Mouse (Mus musculus) liver, embryonic 13.5 days (tissue): ENCODE results near the gene Ppme1. TPM values are rescaled to one million over a fixed set of nuclear protein-coding genes. Genes with fewer than 3 reads are reported as not detected.

Experiments
- ATAC-seq: fragments of 200-750 bp; cut with Nextera tagmentation; 2 replicates; pipeline ENCODE4 v1.8.0; 2017; ENCODE audit warnings: low read depth, mild to moderate bottlenecking, moderate number of reproducible peaks, moderate library complexity
- DNase-seq: peaks from one replicate; pipeline ENCODE4 v3.0.0; 2022
- H3K27ac ChIP-seq: fragments of 300-500 bp; sonication (generic); 2 replicates; pipeline ENCODE4 v1.5.1; 2015; ENCODE audit warnings: moderate library complexity, mild to moderate bottlenecking, inconsistent platforms
- H3K27me3 ChIP-seq: fragments of 300-500 bp; sonication (generic); 2 replicates; pipeline ENCODE4 v1.6.1; 2015; ENCODE audit warnings: mild to moderate bottlenecking, inconsistent platforms
- H3K36me3 ChIP-seq: fragments of 300-500 bp; sonication (generic); 2 replicates; pipeline ENCODE4 v1.6.1; 2015; ENCODE audit warnings: mild to moderate bottlenecking, inconsistent platforms
- H3K4me1 ChIP-seq: fragments of 300-500 bp; sonication (generic); replicated peaks from 2 replicates; pipeline ENCODE4 v1.6.1; 2015; ENCODE audit warnings: inconsistent platforms
- H3K4me2 ChIP-seq: fragments of 300-500 bp; sonication (generic); 2 replicates; pipeline ENCODE4 v1.6.1; 2015; ENCODE audit warnings: inconsistent platforms, mild to moderate bottlenecking, moderate library complexity
- H3K4me3 ChIP-seq: fragments of 300-500 bp; sonication (generic); replicated peaks from 2 replicates; pipeline ENCODE4 v1.5.1; 2015; ENCODE audit warnings: mild to moderate bottlenecking, inconsistent platforms
- H3K9ac ChIP-seq: fragments of 300-500 bp; sonication (generic); 2 replicates; pipeline ENCODE4 v1.6.1; 2015; ENCODE audit warnings: mild to moderate bottlenecking, inconsistent platforms
- H3K9me3 ChIP-seq: fragments of 300-500 bp; sonication (generic); replicated peaks from 2 replicates; pipeline ENCODE4 v1.6.1; 2016; ENCODE audit warnings: inconsistent platforms
- WGBS: fragments of 180-500 bp; shearing (Covaris S2); methylation state at CpG from one replicate; pipeline ENCODE4 v1.1.7; 2015; ENCODE audit not compliant: insufficient replicate concordance; 5-methylcytosine and 5-hydroxymethylcytosine counted together
- polyA plus RNA-seq: library from polyadenylated mRNA; unstranded; fragments of >200 nt; fragmentation: Nextera tagmentation; extraction: Ambion mirVana; gene quantifications from 2 replicates; pipeline ENCODE4 v1.2.1, GENCODE M21; 2015

Ppme1 gene
- polyA plus RNA-seq, 1 experiment from 2014 or later = 24.0 TPM

DNA sequence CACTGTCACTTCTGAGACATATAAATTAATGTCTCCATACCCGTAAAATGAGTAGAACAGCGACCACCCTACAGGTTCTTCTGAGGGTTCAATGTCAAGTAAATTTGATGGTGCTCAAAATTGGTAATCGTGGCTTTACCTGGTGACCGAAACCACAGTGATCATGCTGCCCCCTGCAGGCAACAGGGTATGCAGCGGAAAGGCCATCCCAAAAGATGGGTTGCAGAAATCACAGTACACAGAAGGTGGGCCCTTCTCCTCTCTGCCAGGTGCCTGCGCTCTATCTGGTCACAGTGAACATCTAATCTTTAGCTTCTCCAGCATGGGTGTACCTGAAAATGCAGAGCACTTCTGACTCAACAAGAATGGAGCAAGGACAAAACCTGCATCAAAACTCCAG, 46.6 kb downstream of the Ppme1 start:
- peaks cover 22% of the 10 kb centered on the region for H3K36me3 ChIP-seq
- no peaks in the 10 kb centered on the region for H3K4me1 ChIP-seq
- H3K27ac ChIP-seq = no peak overlapping the region
- ATAC-seq (no peak), DNase-seq (no peak)
- H3K27me3 ChIP-seq = no peaks in the 10 kb centered on the region
- no peak overlapping the region for H3K4me3 ChIP-seq
- H3K9ac ChIP-seq = no peak overlapping the region
- H3K9me3 ChIP-seq = no peaks in the 10 kb centered on the region
- 71% methylated on average over 6 of the region's 6 CpGs for WGBS
- H3K4me2 ChIP-seq = no peak overlapping the region

DNA sequence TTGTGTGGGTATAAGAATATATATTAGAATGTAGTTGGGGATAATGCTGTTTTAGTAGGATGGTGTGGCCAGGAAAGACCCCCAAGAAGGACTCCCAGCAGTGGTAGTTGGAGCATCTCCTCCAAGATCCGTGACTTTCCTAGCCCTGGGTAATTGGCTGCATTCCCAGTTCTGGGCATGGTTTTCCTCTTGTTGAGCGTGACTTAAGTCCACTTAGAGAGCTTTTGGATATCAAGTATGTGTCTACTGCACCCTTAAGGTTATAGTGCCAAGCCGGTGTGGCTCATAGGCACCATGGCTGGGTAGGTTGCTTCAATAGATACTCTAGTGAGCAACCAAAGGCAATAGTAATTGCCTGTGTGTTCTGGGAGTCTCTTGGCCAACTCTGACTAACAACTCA, 48.4 kb downstream of the Ppme1 start:
- 91% methylated on average over 3 of the region's 3 CpGs for WGBS
- Histone ChIP-seq H3K4me3 (no peak overlapping the region), H3K4me2 (no peak overlapping the region), H3K27ac (no peak overlapping the region), H3K27me3 (no peaks in the 10 kb centered on the region), H3K36me3 (peaks cover 13% of the 10 kb centered on the region), H3K9me3 (no peaks in the 10 kb centered on the region), H3K4me1 (no peaks in the 10 kb centered on the region), H3K9ac (no peak overlapping the region)
- ATAC-seq (no peak), DNase-seq (no peak)

- Histone ChIP-seq H3K27me3 (no peaks in the 10 kb centered on the region), H3K27ac (peak overlapping the region; percentile 40), H3K4me3 (no peak overlapping the region), H3K36me3 (no peaks in the 10 kb centered on the region), H3K9ac (no peak overlapping the region), H3K9me3 (no peaks in the 10 kb centered on the region), H3K4me2 (peak overlapping the region; percentile 10; the same call in 1 of the 2 replicates), H3K4me1 (peaks cover 31% of the 10 kb centered on the region)
- ATAC-seq (peak; percentile 74), DNase-seq (peak; percentile 12)
- WGBS = 75% methylated on average over 5 of the region's 5 CpGs
These were observed 54.6 kb downstream of the Ppme1 start for GRCm38 (mm10) chr7:100317534-100317933.

DNA sequence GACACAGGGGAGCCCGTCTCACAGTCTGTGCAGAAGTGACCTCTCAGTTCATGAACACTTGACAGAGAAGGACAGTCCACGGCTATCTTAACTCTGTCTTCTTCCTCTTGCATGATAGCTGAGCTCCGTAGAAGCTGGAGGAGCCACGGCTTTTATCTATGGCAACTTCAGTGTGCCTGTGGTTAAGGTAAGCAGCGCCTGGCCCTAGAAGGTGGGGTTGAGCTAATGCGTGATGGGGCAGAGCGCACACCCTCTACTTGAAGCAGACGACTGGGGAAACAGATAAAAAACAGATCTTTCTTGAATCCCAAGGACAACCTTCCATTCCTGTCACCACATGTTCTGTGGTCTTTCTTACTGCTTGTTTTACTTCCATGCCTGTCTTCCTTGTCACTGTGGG, 55.2 kb downstream of the Ppme1 start:
- Histone ChIP-seq H3K9ac (no peak overlapping the region), H3K36me3 (no peaks in the 10 kb centered on the region), H3K4me1 (peaks cover 31% of the 10 kb centered on the region), H3K9me3 (no peaks in the 10 kb centered on the region), H3K4me2 (peak overlapping the region; percentile 10), H3K27me3 (no peaks in the 10 kb centered on the region), H3K27ac (peak overlapping the region; percentile 40), H3K4me3 (no peak overlapping the region)
- 26% methylated on average over 8 of the region's 8 CpGs for WGBS
- DNase-seq = peak; percentile 21
- peak; percentile 89 for ATAC-seq

DNA sequence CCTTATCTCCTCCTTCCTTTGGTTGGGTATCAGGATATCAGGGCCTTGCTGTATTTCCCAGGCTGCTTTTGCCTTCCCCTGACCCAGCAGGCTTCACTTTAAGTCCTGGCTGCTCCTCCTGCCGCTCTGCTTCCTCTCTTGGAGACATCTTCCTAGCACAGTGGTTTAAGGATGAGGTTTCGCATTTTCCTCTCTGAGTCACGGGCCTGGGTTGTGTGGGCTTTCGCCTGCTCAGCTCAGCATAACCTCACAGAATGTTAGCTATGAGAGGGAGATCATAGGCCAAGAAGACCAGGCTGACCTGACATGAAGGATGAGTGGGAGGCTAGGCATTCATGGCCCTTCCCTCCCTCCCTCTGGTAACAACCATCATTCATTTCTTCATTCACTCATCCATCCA, 59.4 kb downstream of the Ppme1 start:
- ATAC-seq = no peak
- Histone ChIP-seq H3K4me2 (no peak overlapping the region), H3K27ac (no peak overlapping the region), H3K27me3 (no peaks in the 10 kb centered on the region), H3K4me1 (peaks cover 44% of the 10 kb centered on the region), H3K9ac (no peak overlapping the region), H3K36me3 (no peaks in the 10 kb centered on the region), H3K9me3 (no peaks in the 10 kb centered on the region), H3K4me3 (no peak overlapping the region)
- DNase-seq = no peak
- 41% methylated on average over 4 of the region's 4 CpGs for WGBS

DNA sequence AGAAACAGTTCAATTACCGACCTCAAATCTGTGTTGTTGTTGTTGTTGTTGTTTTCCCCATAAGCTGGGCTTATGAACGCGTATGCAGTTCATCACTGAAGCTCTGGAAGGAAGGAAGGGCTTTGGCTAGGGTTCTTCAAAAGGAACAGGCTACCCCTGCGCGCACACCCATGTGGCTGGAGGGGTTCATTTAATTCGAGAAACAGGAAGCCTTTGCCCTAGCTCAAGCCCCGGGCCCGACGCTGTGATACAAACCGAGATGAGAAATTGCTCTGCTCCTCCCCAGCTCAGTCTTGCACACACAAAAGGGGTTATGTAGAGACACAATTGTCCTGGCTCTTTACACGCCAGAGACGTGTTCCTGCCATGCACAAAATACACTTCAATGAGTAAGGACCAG, 61.8 kb downstream of the Ppme1 start:
- peaks cover 24% of the 10 kb centered on the region for H3K4me1 ChIP-seq
- no peak overlapping the region for H3K9ac ChIP-seq
- H3K27me3 ChIP-seq = no peaks in the 10 kb centered on the region
- ATAC-seq = no peak
- no peak overlapping the region for H3K27ac ChIP-seq
- no peak overlapping the region for H3K4me2 ChIP-seq
- H3K4me3 ChIP-seq = no peak overlapping the region
- DNase-seq = no peak
- WGBS = 58% methylated on average over 12 of the region's 12 CpGs
- H3K9me3 ChIP-seq = no peaks in the 10 kb centered on the region
- H3K36me3 ChIP-seq = no peaks in the 10 kb centered on the region

DNA sequence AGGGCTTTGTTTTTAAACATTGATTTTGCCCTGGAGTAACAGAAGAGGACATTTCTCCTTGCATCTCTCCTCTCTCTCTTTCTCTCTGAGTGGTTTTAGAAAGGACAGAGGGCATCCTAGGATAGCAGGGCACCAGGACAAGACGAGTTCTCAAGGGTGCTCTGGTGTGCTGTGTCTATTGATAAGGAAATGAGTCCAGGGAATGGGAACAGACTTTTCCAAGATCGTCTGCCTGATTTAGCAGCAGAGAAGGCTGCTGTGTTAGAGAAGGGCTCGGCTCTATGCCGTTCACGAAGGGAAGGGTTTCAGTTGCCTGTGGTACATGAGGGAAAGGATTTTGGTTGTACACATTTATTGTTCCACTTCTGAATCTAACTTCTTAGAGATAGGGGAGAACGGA, 62.4 kb downstream of the Ppme1 start:
- no peak overlapping the region for H3K4me3 ChIP-seq
- H3K4me2 ChIP-seq = no peak overlapping the region
- H3K36me3 ChIP-seq = no peaks in the 10 kb centered on the region
- H3K27ac ChIP-seq = no peak overlapping the region; the same call in 1 of the 2 replicates
- H3K27me3 ChIP-seq = no peaks in the 10 kb centered on the region
- H3K4me1 ChIP-seq = peaks cover 24% of the 10 kb centered on the region
- H3K9ac ChIP-seq = no peak overlapping the region; the same call in 1 of the 2 replicates
- no peak for ATAC-seq
- H3K9me3 ChIP-seq = no peaks in the 10 kb centered on the region
- WGBS = 38% methylated on average over 6 of the region's 6 CpGs
- no peak for DNase-seq

GRCm38 (mm10) chr7:100309216-100309615, 62.9 kb downstream of the Ppme1 start:
- no peak for DNase-seq
- Histone ChIP-seq H3K4me3 (no peak overlapping the region), H3K4me1 (peaks cover 24% of the 10 kb centered on the region), H3K36me3 (no peaks in the 10 kb centered on the region), H3K9me3 (no peaks in the 10 kb centered on the region), H3K9ac (no peak overlapping the region), H3K27me3 (no peaks in the 10 kb centered on the region), H3K27ac (no peak overlapping the region), H3K4me2 (no peak overlapping the region)
- WGBS = 50% methylated on average over 1 of the region's 1 CpGs
- ATAC-seq = peak; percentile 47; the same call in 1 of the 2 replicates

GRCm38 (mm10) chr7:100307872-100308653, 64.0 kb downstream of the Ppme1 start:
- H3K9ac ChIP-seq = no peak overlapping the region
- no peaks in the 10 kb centered on the region for H3K36me3 ChIP-seq
- H3K27ac ChIP-seq = no peak overlapping the region
- H3K27me3 ChIP-seq = no peaks in the 10 kb centered on the region
- 62% methylated on average over 6 of the region's 6 CpGs for WGBS
- ATAC-seq = no peak
- no peaks in the 10 kb centered on the region for H3K9me3 ChIP-seq
- peaks cover 21% of the 10 kb centered on the region for H3K4me1 ChIP-seq
- DNase-seq = no peak
- no peak overlapping the region for H3K4me3 ChIP-seq
- no peak overlapping the region for H3K4me2 ChIP-seq

GRCm38 (mm10) chr7:100305894-100306293, 66.2 kb downstream of the Ppme1 start:
- no peak overlapping the region for H3K27ac ChIP-seq
- 78% methylated on average over 9 of the region's 9 CpGs for WGBS
- no peaks in the 10 kb centered on the region for H3K36me3 ChIP-seq
- H3K4me3 ChIP-seq = no peak overlapping the region
- no peaks in the 10 kb centered on the region for H3K27me3 ChIP-seq
- ATAC-seq (no peak), DNase-seq (no peak)
- no peaks in the 10 kb centered on the region for H3K9me3 ChIP-seq
- H3K4me2 ChIP-seq = no peak overlapping the region
- H3K9ac ChIP-seq = no peak overlapping the region
- H3K4me1 ChIP-seq = peaks cover 21% of the 10 kb centered on the region

DNA sequence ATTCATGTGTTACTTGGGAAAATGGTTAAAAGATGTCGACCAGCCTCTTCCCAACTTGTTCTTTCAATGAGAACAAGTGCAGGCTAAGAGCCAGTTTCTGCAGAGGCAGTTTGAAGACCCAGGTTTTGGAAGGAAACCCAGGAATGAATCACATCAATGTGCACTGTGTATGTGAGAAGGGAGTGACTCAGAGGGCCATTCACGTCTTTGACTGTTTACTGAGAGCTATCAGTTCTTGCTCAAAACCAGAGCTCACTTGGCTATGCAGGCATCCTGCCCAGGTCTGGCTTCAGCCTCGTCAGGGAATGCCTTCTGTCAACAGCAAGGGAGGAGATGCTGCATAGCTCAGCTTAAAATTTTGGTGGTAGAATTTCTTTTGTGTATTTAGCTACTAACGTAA, 69.8 kb downstream of the Ppme1 start:
- H3K4me1 ChIP-seq = peaks cover 4% of the 10 kb centered on the region
- H3K4me2 ChIP-seq = no peak overlapping the region
- ATAC-seq (no peak), DNase-seq (no peak)
- H3K9ac ChIP-seq = no peak overlapping the region
- H3K27ac ChIP-seq = no peak overlapping the region
- H3K4me3 ChIP-seq = no peak overlapping the region
- H3K36me3 ChIP-seq = no peaks in the 10 kb centered on the region
- H3K27me3 ChIP-seq = 0 out of 2 replicates have a peak, but pooled peaks cover 6% of the 10 kb centered on the region
- no peaks in the 10 kb centered on the region for H3K9me3 ChIP-seq
- 41% methylated on average over 4 of the region's 4 CpGs for WGBS

DNA sequence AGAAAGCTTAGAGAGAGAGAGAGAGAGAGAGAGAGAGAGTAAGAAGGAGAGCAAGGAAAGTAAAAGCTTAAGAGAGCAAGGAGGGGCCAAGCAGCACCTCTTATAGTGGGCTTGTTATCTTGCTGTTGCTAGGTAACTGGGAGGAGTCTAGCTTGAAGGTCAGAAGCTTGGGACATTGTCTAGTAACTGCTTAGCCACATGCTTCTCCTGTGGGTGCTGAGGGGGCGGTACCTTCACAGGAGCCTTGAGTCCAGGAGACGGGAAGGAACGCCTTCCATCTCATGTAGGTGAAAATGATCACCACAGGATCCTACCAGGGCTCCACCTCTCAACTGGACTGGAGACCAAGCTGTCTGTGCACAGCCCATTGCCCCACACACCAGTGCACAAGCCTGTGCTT, 70.7 kb downstream of the Ppme1 start:
- Histone ChIP-seq H3K27me3 (0 out of 2 replicates have a peak, but pooled peaks cover 6% of the 10 kb centered on the region), H3K27ac (no peak overlapping the region), H3K4me3 (no peak overlapping the region), H3K9me3 (no peaks in the 10 kb centered on the region), H3K36me3 (no peaks in the 10 kb centered on the region), H3K9ac (no peak overlapping the region), H3K4me1 (peaks cover 4% of the 10 kb centered on the region), H3K4me2 (no peak overlapping the region)
- ATAC-seq (no peak), DNase-seq (no peak)
- 55% methylated on average over 3 of the region's 3 CpGs for WGBS
